Mouse (Mus musculus): ENCODE measurements around the gene Trmt10c. TPM values are rescaled to one million over a fixed set of nuclear protein-coding genes. Genes with fewer than 3 reads are reported as not detected.

Trmt10c gene
- polyA plus RNA-seq, 1 experiment from 2014 or later: 23.9 TPM

GRCm38 (mm10) chr16:56027854-56028629, 9.6 kb downstream of the Trmt10c start:
- Histone ChIP-seq H3K9me3 (ENCODE audit: control insufficient read depth, low read length) (no peaks in the 10 kb centered on the region), H3K27me3 (ENCODE audit: control insufficient read depth, insufficient read depth, low read depth, low read length) (no peaks in the 10 kb centered on the region), H3K36me3 (ENCODE audit: control insufficient read depth, insufficient read depth, low read length) (peaks cover 8% of the 10 kb centered on the region), H3K27ac (ENCODE audit: low read length) (no peak overlapping the region), H3K4me2 (ENCODE audit: low read depth, low read length) (peak overlapping the region; percentile 81), H3K9ac (ENCODE audit: low read length) (peak overlapping the region; percentile 92), H3K4me1 (replicated peaks; ENCODE audit: control insufficient read depth, insufficient read depth, low read length) (peaks cover 14% of the 10 kb centered on the region), H3K4me3 (ENCODE audit: low read length) (peak overlapping the region; percentile 96)
- WGBS: 29% methylated on average over 12 of the region's 12 CpGs
- ATAC-seq (ENCODE audit: low read depth): no peak

- WGBS: 92% methylated on average over 7 of the region's 7 CpGs
Measured at GRCm38 (mm10) chr16:56019660-56020059, 18.0 kb downstream of the Trmt10c start.

GRCm38 (mm10) chr16:56014076-56014475, 23.5 kb downstream of the Trmt10c start:
- Histone ChIP-seq H3K9ac (ENCODE audit: low read length) (no peak overlapping the region), H3K27ac (ENCODE audit: low read length) (no peak overlapping the region), H3K4me2 (ENCODE audit: low read depth, low read length) (no peak overlapping the region), H3K4me1 (replicated peaks; ENCODE audit: control insufficient read depth, insufficient read depth, low read length) (no peaks in the 10 kb centered on the region), H3K36me3 (ENCODE audit: control insufficient read depth, insufficient read depth, low read length) (peaks cover 31% of the 10 kb centered on the region), H3K9me3 (ENCODE audit: control insufficient read depth, low read length) (no peaks in the 10 kb centered on the region), H3K27me3 (ENCODE audit: control insufficient read depth, insufficient read depth, low read depth, low read length) (no peaks in the 10 kb centered on the region), H3K4me3 (ENCODE audit: low read length) (no peak overlapping the region)
- ATAC-seq (ENCODE audit: low read depth): no peak
- WGBS: 72% methylated on average over 7 of the region's 7 CpGs

More at GRCm38 (mm10) chr16:56019660-56020059, 18.0 kb downstream of the Trmt10c start:
- Histone ChIP-seq H3K4me2 (ENCODE audit: low read depth, low read length) (no peak overlapping the region), H3K27ac (ENCODE audit: low read length) (no peak overlapping the region), H3K4me1 (replicated peaks; ENCODE audit: control insufficient read depth, insufficient read depth, low read length) (no peaks in the 10 kb centered on the region), H3K36me3 (ENCODE audit: control insufficient read depth, insufficient read depth, low read length) (peaks cover 30% of the 10 kb centered on the region), H3K9me3 (ENCODE audit: control insufficient read depth, low read length) (no peaks in the 10 kb centered on the region), H3K4me3 (ENCODE audit: low read length) (no peak overlapping the region), H3K27me3 (ENCODE audit: control insufficient read depth, insufficient read depth, low read depth, low read length) (no peaks in the 10 kb centered on the region), H3K9ac (ENCODE audit: low read length) (no peak overlapping the region)
- no peak for ATAC-seq (ENCODE audit: low read depth)

- Histone ChIP-seq H3K27me3 (ENCODE audit: control insufficient read depth, insufficient read depth, low read depth, low read length) (no peaks in the 10 kb centered on the region), H3K4me1 (replicated peaks; ENCODE audit: control insufficient read depth, insufficient read depth, low read length) (no peaks in the 10 kb centered on the region), H3K4me2 (ENCODE audit: low read depth, low read length) (no peak overlapping the region), H3K9me3 (ENCODE audit: control insufficient read depth, low read length) (no peaks in the 10 kb centered on the region), H3K9ac (ENCODE audit: low read length) (no peak overlapping the region), H3K4me3 (ENCODE audit: low read length) (no peak overlapping the region), H3K36me3 (ENCODE audit: control insufficient read depth, insufficient read depth, low read length) (peaks cover 23% of the 10 kb centered on the region), H3K27ac (ENCODE audit: low read length) (no peak overlapping the region)
- ATAC-seq (ENCODE audit: low read depth): no peak
- 86% methylated on average over 10 of the region's 10 CpGs for WGBS
Measured at GRCm38 (mm10) chr16:56012789-56013743, 24.6 kb downstream of the Trmt10c start.

GRCm38 (mm10) chr16:56008862-56009261, 28.8 kb downstream of the Trmt10c start:
- Histone ChIP-seq H3K36me3 (ENCODE audit: control insufficient read depth, insufficient read depth, low read length) (peaks cover 22% of the 10 kb centered on the region), H3K27me3 (ENCODE audit: control insufficient read depth, insufficient read depth, low read depth, low read length) (no peaks in the 10 kb centered on the region), H3K4me1 (replicated peaks; ENCODE audit: control insufficient read depth, insufficient read depth, low read length) (no peaks in the 10 kb centered on the region), H3K4me2 (ENCODE audit: low read depth, low read length) (no peak overlapping the region), H3K9ac (ENCODE audit: low read length) (no peak overlapping the region), H3K4me3 (ENCODE audit: low read length) (no peak overlapping the region), H3K27ac (ENCODE audit: low read length) (no peak overlapping the region), H3K9me3 (ENCODE audit: control insufficient read depth, low read length) (no peaks in the 10 kb centered on the region)
- no peak for ATAC-seq (ENCODE audit: low read depth)
- WGBS: 78% methylated on average over 1 of the region's 1 CpGs

- no peak for ATAC-seq (ENCODE audit: low read depth)
- 93% methylated on average over 11 of the region's 11 CpGs for WGBS
- H3K9ac ChIP-seq (ENCODE audit: low read length): no peak overlapping the region
- H3K9me3 ChIP-seq (ENCODE audit: control insufficient read depth, low read length): no peaks in the 10 kb centered on the region
- H3K36me3 ChIP-seq (ENCODE audit: control insufficient read depth, insufficient read depth, low read length): peaks cover 24% of the 10 kb centered on the region
- no peak overlapping the region for H3K4me2 ChIP-seq (ENCODE audit: low read depth, low read length)
- H3K4me1 ChIP-seq (replicated peaks; ENCODE audit: control insufficient read depth, insufficient read depth, low read length): no peaks in the 10 kb centered on the region
- no peak overlapping the region for H3K27ac ChIP-seq (ENCODE audit: low read length)
- H3K27me3 ChIP-seq (ENCODE audit: control insufficient read depth, insufficient read depth, low read depth, low read length): no peaks in the 10 kb centered on the region
- no peak overlapping the region for H3K4me3 ChIP-seq (ENCODE audit: low read length)
Measured at GRCm38 (mm10) chr16:56006798-56007197, 30.8 kb downstream of the Trmt10c start.

GRCm38 (mm10) chr16:55994235-55994634, 43.4 kb downstream of the Trmt10c start:
- ATAC-seq (ENCODE audit: low read depth): no peak
- H3K36me3 ChIP-seq (ENCODE audit: control insufficient read depth, insufficient read depth, low read length): peaks cover 21% of the 10 kb centered on the region
- H3K9ac ChIP-seq (ENCODE audit: low read length): no peak overlapping the region
- H3K9me3 ChIP-seq (ENCODE audit: control insufficient read depth, low read length): no peaks in the 10 kb centered on the region
- H3K27ac ChIP-seq (ENCODE audit: low read length): no peak overlapping the region
- H3K4me2 ChIP-seq (ENCODE audit: low read depth, low read length): no peak overlapping the region
- no peaks in the 10 kb centered on the region for H3K27me3 ChIP-seq (ENCODE audit: control insufficient read depth, insufficient read depth, low read depth, low read length)
- 92% methylated on average over 2 of the region's 2 CpGs for WGBS
- H3K4me3 ChIP-seq (ENCODE audit: low read length): no peak overlapping the region
- no peaks in the 10 kb centered on the region for H3K4me1 ChIP-seq (replicated peaks; ENCODE audit: control insufficient read depth, insufficient read depth, low read length)

GRCm38 (mm10) chr16:55990311-55990710, 47.3 kb downstream of the Trmt10c start:
- no peak overlapping the region for H3K4me2 ChIP-seq (ENCODE audit: low read depth, low read length)
- WGBS: 88% methylated on average over 4 of the region's 4 CpGs
- ATAC-seq (ENCODE audit: low read depth): no peak
- H3K36me3 ChIP-seq (ENCODE audit: control insufficient read depth, insufficient read depth, low read length): peaks cover 13% of the 10 kb centered on the region
- no peak overlapping the region for H3K27ac ChIP-seq (ENCODE audit: low read length)
- H3K9ac ChIP-seq (ENCODE audit: low read length): no peak overlapping the region
- no peaks in the 10 kb centered on the region for H3K27me3 ChIP-seq (ENCODE audit: control insufficient read depth, insufficient read depth, low read depth, low read length)
- no peak overlapping the region for H3K4me3 ChIP-seq (ENCODE audit: low read length)
- H3K9me3 ChIP-seq (ENCODE audit: control insufficient read depth, low read length): no peaks in the 10 kb centered on the region
- no peaks in the 10 kb centered on the region for H3K4me1 ChIP-seq (replicated peaks; ENCODE audit: control insufficient read depth, insufficient read depth, low read length)

GRCm38 (mm10) chr16:55986001-55986400, 51.6 kb downstream of the Trmt10c start:
- Histone ChIP-seq H3K4me3 (ENCODE audit: low read length) (no peak overlapping the region), H3K27ac (ENCODE audit: low read length) (no peak overlapping the region), H3K27me3 (ENCODE audit: control insufficient read depth, insufficient read depth, low read depth, low read length) (no peaks in the 10 kb centered on the region), H3K4me2 (ENCODE audit: low read depth, low read length) (no peak overlapping the region), H3K9ac (ENCODE audit: low read length) (no peak overlapping the region), H3K36me3 (ENCODE audit: control insufficient read depth, insufficient read depth, low read length) (peaks cover 15% of the 10 kb centered on the region), H3K9me3 (ENCODE audit: control insufficient read depth, low read length) (no peaks in the 10 kb centered on the region), H3K4me1 (replicated peaks; ENCODE audit: control insufficient read depth, insufficient read depth, low read length) (no peaks in the 10 kb centered on the region)
- WGBS: 91% methylated on average over 3 of the region's 3 CpGs
- ATAC-seq (ENCODE audit: low read depth): no peak
